Mouse (Mus musculus): ENCODE data around the gene 9330159F19Rik. TPM values are rescaled to one million over a fixed set of nuclear protein-coding genes. Genes with fewer than 3 reads are reported as not detected.

9330159F19Rik gene
- polyA plus RNA-seq, 1 experiment = not detected

GRCm38 (mm10) chr10:29198642-29199041 lies 12.8 kb upstream of the 9330159F19Rik start, which contains the start of gene Gm49353:
TSS of gene Gm49353 (plus strand) at chr10:29198954.
- Histone ChIP-seq H3K4me3 (ENCODE audit: insufficient read depth, low read depth, low read length) (no peak within 1 kb of the TSS), H3K4me1 (ENCODE audit: control insufficient read depth, insufficient read depth, low read length) (peaks cover 7% of the 10 kb centered on the region; the same call in 1 of the 2 replicates), H3K27ac (ENCODE audit: insufficient read depth, low read depth, low read length) (peak within 1 kb of the TSS; percentile 85)
- TF ChIP-seq CTCF (IDR thresholded peaks at IDR 0.05; ENCODE audit: insufficient read depth, low read depth, low read length) (no peak), POLR2A (IDR thresholded peaks at IDR 0.05; ENCODE audit: insufficient read depth, low read depth, low read length) (no peak)
- 53% methylated on average over 7 of the region's 7 CpGs for WGBS

- H3K4me3 ChIP-seq (ENCODE audit: insufficient read depth, low read depth, low read length) = no peak overlapping the region
- TF ChIP-seq POLR2A (IDR thresholded peaks at IDR 0.05; ENCODE audit: insufficient read depth, low read depth, low read length) = no peak
- TF ChIP-seq CTCF (IDR thresholded peaks at IDR 0.05; ENCODE audit: insufficient read depth, low read depth, low read length) = no peak
- H3K4me1 ChIP-seq (ENCODE audit: control insufficient read depth, insufficient read depth, low read length) = peaks cover 7% of the 10 kb centered on the region; the same call in 1 of the 2 replicates
- no peak overlapping the region for H3K27ac ChIP-seq (ENCODE audit: insufficient read depth, low read depth, low read length)
- WGBS = 86% methylated on average over 3 of the region's 3 CpGs
These were observed 11.6 kb upstream of the 9330159F19Rik start for GRCm38 (mm10) chr10:29199835-29200234.

GRCm38 (mm10) chr10:29200609-29201008 lies 10.8 kb upstream of the 9330159F19Rik start:
- H3K27ac ChIP-seq (ENCODE audit: insufficient read depth, low read depth, low read length) = no peak overlapping the region
- 95% methylated on average over 1 of the region's 1 CpGs for WGBS
- peaks cover 7% of the 10 kb centered on the region; the same call in 1 of the 2 replicates for H3K4me1 ChIP-seq (ENCODE audit: control insufficient read depth, insufficient read depth, low read length)
- TF ChIP-seq POLR2A (IDR thresholded peaks at IDR 0.05; ENCODE audit: insufficient read depth, low read depth, low read length) = no peak
- TF ChIP-seq CTCF (IDR thresholded peaks at IDR 0.05; ENCODE audit: insufficient read depth, low read depth, low read length) = no peak
- no peak overlapping the region for H3K4me3 ChIP-seq (ENCODE audit: insufficient read depth, low read depth, low read length)

- TF ChIP-seq CTCF (IDR thresholded peaks at IDR 0.05; ENCODE audit: insufficient read depth, low read depth, low read length) = no peak
- TF ChIP-seq POLR2A (IDR thresholded peaks at IDR 0.05; ENCODE audit: insufficient read depth, low read depth, low read length) = no peak
- Histone ChIP-seq H3K27ac (ENCODE audit: insufficient read depth, low read depth, low read length) (no peak overlapping the region), H3K4me1 (ENCODE audit: control insufficient read depth, insufficient read depth, low read length) (no peaks in the 10 kb centered on the region), H3K4me3 (ENCODE audit: insufficient read depth, low read depth, low read length) (no peak overlapping the region)
These were observed 4.7 kb upstream of the 9330159F19Rik start for GRCm38 (mm10) chr10:29206730-29207129.

GRCm38 (mm10) chr10:29208735-29209134 lies 2.7 kb upstream of the 9330159F19Rik start:
- Histone ChIP-seq H3K4me1 (ENCODE audit: control insufficient read depth, insufficient read depth, low read length) (no peaks in the 10 kb centered on the region), H3K27ac (ENCODE audit: insufficient read depth, low read depth, low read length) (no peak overlapping the region), H3K4me3 (ENCODE audit: insufficient read depth, low read depth, low read length) (no peak overlapping the region)
- TF ChIP-seq POLR2A (IDR thresholded peaks at IDR 0.05; ENCODE audit: insufficient read depth, low read depth, low read length) (no peak), CTCF (IDR thresholded peaks at IDR 0.05; ENCODE audit: insufficient read depth, low read depth, low read length) (no peak)
- 39% methylated on average over 3 of the region's 3 CpGs for WGBS

GRCm38 (mm10) chr10:29213534-29214100 lies 2.2 kb downstream of the 9330159F19Rik start:
- no peak for TF ChIP-seq CTCF (IDR thresholded peaks at IDR 0.05; ENCODE audit: insufficient read depth, low read depth, low read length)
- TF ChIP-seq POLR2A (IDR thresholded peaks at IDR 0.05; ENCODE audit: insufficient read depth, low read depth, low read length) = no peak
- Histone ChIP-seq H3K4me3 (ENCODE audit: insufficient read depth, low read depth, low read length) (no peak overlapping the region), H3K27ac (ENCODE audit: insufficient read depth, low read depth, low read length) (no peak overlapping the region; the same call in 1 of the 2 replicates), H3K4me1 (ENCODE audit: control insufficient read depth, insufficient read depth, low read length) (no peaks in the 10 kb centered on the region)
- WGBS = 26% methylated on average over 3 of the region's 3 CpGs

- Histone ChIP-seq H3K4me1 (ENCODE audit: control insufficient read depth, insufficient read depth, low read length) (no peaks in the 10 kb centered on the region), H3K4me3 (ENCODE audit: insufficient read depth, low read depth, low read length) (no peak overlapping the region), H3K27ac (ENCODE audit: insufficient read depth, low read depth, low read length) (no peak overlapping the region)
- 97% methylated on average over 1 of the region's 1 CpGs for WGBS
- TF ChIP-seq POLR2A (IDR thresholded peaks at IDR 0.05; ENCODE audit: insufficient read depth, low read depth, low read length) = no peak
- no peak for TF ChIP-seq CTCF (IDR thresholded peaks at IDR 0.05; ENCODE audit: insufficient read depth, low read depth, low read length)
These were observed 5.6 kb downstream of the 9330159F19Rik start for GRCm38 (mm10) chr10:29216957-29217356.

- Histone ChIP-seq H3K27ac (ENCODE audit: insufficient read depth, low read depth, low read length) (no peak overlapping the region), H3K4me3 (ENCODE audit: insufficient read depth, low read depth, low read length) (no peak overlapping the region), H3K4me1 (ENCODE audit: control insufficient read depth, insufficient read depth, low read length) (no peaks in the 10 kb centered on the region)
- 76% methylated on average over 2 of the region's 2 CpGs for WGBS
- TF ChIP-seq CTCF (IDR thresholded peaks at IDR 0.05; ENCODE audit: insufficient read depth, low read depth, low read length) (no peak), POLR2A (IDR thresholded peaks at IDR 0.05; ENCODE audit: insufficient read depth, low read depth, low read length) (no peak)
These were observed 6.0 kb downstream of the 9330159F19Rik start for GRCm38 (mm10) chr10:29217451-29217850.

- no peak for TF ChIP-seq CTCF (IDR thresholded peaks at IDR 0.05; ENCODE audit: insufficient read depth, low read depth, low read length)
- TF ChIP-seq POLR2A (IDR thresholded peaks at IDR 0.05; ENCODE audit: insufficient read depth, low read depth, low read length) = no peak
- H3K27ac ChIP-seq (ENCODE audit: insufficient read depth, low read depth, low read length) = no peak overlapping the region
- H3K4me1 ChIP-seq (ENCODE audit: control insufficient read depth, insufficient read depth, low read length) = no peaks in the 10 kb centered on the region
- no peak overlapping the region for H3K4me3 ChIP-seq (ENCODE audit: insufficient read depth, low read depth, low read length)
- WGBS = 89% methylated on average over 4 of the region's 4 CpGs
These were observed 13.9 kb downstream of the 9330159F19Rik start for GRCm38 (mm10) chr10:29225329-29225728.

Measured in olfactory bulb, adult 2 months (tissue).